8 mouse cellular contexts compared by ENCODE assay signal in the genomic region with DNA sequence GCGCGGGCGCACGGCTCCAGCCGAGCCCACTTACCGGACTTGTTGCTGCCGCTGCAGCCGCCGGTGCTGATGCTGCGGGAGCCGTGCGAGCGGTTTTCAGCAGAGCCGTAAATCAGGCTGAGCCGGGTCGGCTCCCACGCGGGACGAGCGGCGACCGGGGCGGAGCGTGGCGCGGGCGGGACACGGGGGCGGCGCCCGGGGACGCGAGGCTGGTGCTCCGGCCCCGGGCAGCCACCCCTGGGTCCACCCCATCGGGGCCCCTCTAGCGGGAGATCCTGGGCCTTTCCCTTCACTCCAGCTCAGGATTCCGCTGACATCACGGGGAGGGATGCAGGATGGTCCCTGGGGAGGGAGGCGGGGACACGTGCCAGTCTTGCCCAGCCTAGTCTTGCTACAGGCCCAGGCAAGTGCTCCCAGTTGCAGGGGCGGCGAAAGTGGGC. TPM values are rescaled to one million over a fixed set of nuclear protein-coding genes. Genes with fewer than 3 reads are reported as not detected.
DNase-seq lines count a peak whose midpoint lies in the region; ATAC-seq and TF ChIP-seq lines count a peak whose summit lies in the region.

Gene Zfp365 (minus strand): TSS at position 326 of the 440 bp plus-strand sequence.

- peaks cover 13% of the 10 kb centered on the region for H3K27me3 ChIP-seq in erythroblast, embryonic 14.5 days (ENCODE audit: control insufficient read depth)
- H3K27me3 ChIP-seq in embryonic facial prominence, embryonic 12.5 days, result 0 out of 2 replicates have a peak, but pooled peaks cover 2% of the 10 kb centered on the region
- peaks cover 16% of the 10 kb centered on the region for H3K27me3 ChIP-seq in limb, embryonic 10.5 days (ENCODE audit: low read depth, poor library complexity, severe bottlenecking)
- peaks cover 78% of the 10 kb centered on the region for H3K27me3 ChIP-seq in midbrain, embryonic 12.5 days
- peaks cover 17% of the 10 kb centered on the region; the same call in 1 of the 2 replicates for H3K27me3 ChIP-seq in small intestine, adult 2 months (ENCODE audit: control insufficient read depth, insufficient read depth, low read length)

- no peak for ATAC-seq in erythroblast, adult 5-6 weeks (replicated peaks; ENCODE audit: low FRiP score, poor library complexity, severe bottlenecking)
- peak; percentile 89 for ATAC-seq in embryonic facial prominence, embryonic 12.5 days (ENCODE audit: insufficient number of reproducible peaks, insufficient read depth, low FRiP score, low TSS enrichment)
- peak; percentile 92 for ATAC-seq in midbrain, embryonic 12.5 days (ENCODE audit: low FRiP score, low read depth)

- H3K27ac ChIP-seq in embryonic facial prominence, embryonic 12.5 days, result no peak within 1 kb of the TSS
- peak within 1 kb of the TSS; percentile 86 for H3K27ac ChIP-seq in limb, embryonic 10.5 days
- H3K27ac ChIP-seq in midbrain, embryonic 12.5 days (replicated peaks), result no peak within 1 kb of the TSS
- no peak within 1 kb of the TSS for H3K27ac ChIP-seq in small intestine, adult 2 months (ENCODE audit: insufficient read depth, low read depth, low read length)

- 0 out of 2 replicates have a peak, but pooled peaks cover 2% of the 10 kb centered on the region for H3K4me1 ChIP-seq in erythroblast, embryonic 14.5 days (ENCODE audit: control insufficient read depth)
- H3K4me1 ChIP-seq in embryonic facial prominence, embryonic 12.5 days, result peaks cover 4% of the 10 kb centered on the region
- H3K4me1 ChIP-seq in limb, embryonic 10.5 days, result peaks cover 15% of the 10 kb centered on the region
- peaks cover 9% of the 10 kb centered on the region for H3K4me1 ChIP-seq in midbrain, embryonic 12.5 days
- H3K4me1 ChIP-seq in small intestine, adult 2 months (ENCODE audit: control insufficient read depth, insufficient read depth, insufficient read length, low read length), result peaks cover 8% of the 10 kb centered on the region; the same call in 1 of the 2 replicates

- TF ChIP-seq POLR2A in small intestine, adult 2 months (IDR thresholded peaks at IDR 0.05; ENCODE audit: low read depth, low read length), result no peak

- DNase-seq in heart, adult 18-20 months, result peak; percentile 67 to 69
- DNase-seq in kidney, adult 11 months, result peak; percentile 8
- peak; percentile 75 for DNase-seq in limb, embryonic 10.5 days (ENCODE audit: low spot score)

- peak within 1 kb of the TSS; percentile 24 for H3K4me3 ChIP-seq in erythroblast, embryonic 14.5 days (replicated peaks)
- H3K4me3 ChIP-seq in embryonic facial prominence, embryonic 12.5 days, result peak within 1 kb of the TSS; percentile 79
- H3K4me3 ChIP-seq in limb, embryonic 10.5 days, result peak within 1 kb of the TSS; percentile 78
- peak within 1 kb of the TSS; percentile 63 for H3K4me3 ChIP-seq in midbrain, embryonic 12.5 days
- peak within 1 kb of the TSS; percentile 72 for H3K4me3 ChIP-seq in small intestine, adult 2 months (ENCODE audit: low read depth, low read length)

- peak within 1 kb of the TSS; percentile 96 for H3K4me2 ChIP-seq in embryonic facial prominence, embryonic 12.5 days (replicated peaks)
- peak within 1 kb of the TSS; percentile 79 for H3K4me2 ChIP-seq in midbrain, embryonic 12.5 days (replicated peaks)

- TF ChIP-seq CTCF in small intestine, adult 2 months (IDR thresholded peaks at IDR 0.05; ENCODE audit: extremely low read depth, insufficient read length, insufficient replicate concordance, low read depth, low read length), result no peak

- peak within 1 kb of the TSS; percentile 73 for H3K9ac ChIP-seq in embryonic facial prominence, embryonic 12.5 days
- peak within 1 kb of the TSS; percentile 70 for H3K9ac ChIP-seq in midbrain, embryonic 12.5 days (replicated peaks)

- WGBS in embryonic facial prominence, embryonic 12.5 days, result under 1% methylated on average over 41 of the region's 43 CpGs
- WGBS in limb, embryonic 10.5 days, result under 1% methylated on average over 36 of the region's 43 CpGs
- WGBS in midbrain, embryonic 12.5 days, result under 1% methylated on average over 35 of the region's 43 CpGs
- 2% methylated on average over 43 of the region's 43 CpGs for WGBS in small intestine, adult 2 months

- H3K36me3 ChIP-seq in erythroblast, embryonic 14.5 days (ENCODE audit: control insufficient read depth), result no peaks in the 10 kb centered on the region
- no peaks in the 10 kb centered on the region for H3K36me3 ChIP-seq in embryonic facial prominence, embryonic 12.5 days
- no peaks in the 10 kb centered on the region for H3K36me3 ChIP-seq in limb, embryonic 10.5 days
- no peaks in the 10 kb centered on the region for H3K36me3 ChIP-seq in midbrain, embryonic 12.5 days
- no peaks in the 10 kb centered on the region for H3K36me3 ChIP-seq in small intestine, adult 2 months (ENCODE audit: control insufficient read depth, insufficient read depth, low read length)

- no peaks in the 10 kb centered on the region for H3K9me3 ChIP-seq in erythroblast, embryonic 14.5 days (ENCODE audit: control insufficient read depth, low read length)
- H3K9me3 ChIP-seq in embryonic facial prominence, embryonic 12.5 days, result no peaks in the 10 kb centered on the region
- no peaks in the 10 kb centered on the region for H3K9me3 ChIP-seq in limb, embryonic 10.5 days (replicated peaks)
- no peaks in the 10 kb centered on the region for H3K9me3 ChIP-seq in midbrain, embryonic 12.5 days

RNA-seq across cellular contexts. Expression of gene Zfp365, which starts in this region (rescaled TPM):
- 0.03 TPM in 1 of 2 replicates, not detected in the other for polyA plus RNA-seq in erythroblast, embryonic 14.5 days (2012)
- total RNA-seq in erythroblast, adult 5-6 weeks (2015; ENCODE audit: low replicate concordance), result not detected in 2 replicates
- total RNA-seq in erythroblast, adult 5-6 weeks (2017; ENCODE audit: low replicate concordance), result not detected in 2 replicates
- 3.1 and 4.5 TPM in 2 replicates for polyA plus RNA-seq in embryonic facial prominence, embryonic 12.5 days (2016; fragmentation: Nextera tagmentation; extraction: Ambion mirVana)
- total RNA-seq in heart, adult 18-20 months (2021), result under 1 TPM; 0.23 to 0.37 TPM
- polyA plus RNA-seq in limb, embryonic 10.5 days (2016; fragmentation: Nextera tagmentation; extraction: Ambion mirVana), result 1.2 and 1.9 TPM in 2 replicates
- 2.8 and 3.0 TPM in 2 replicates for polyA plus RNA-seq in midbrain, embryonic 12.5 days (2016; fragmentation: Nextera tagmentation; extraction: Ambion mirVana)
- 0.06 and 0.09 TPM in 2 replicates for polyA plus RNA-seq in small intestine, adult 2 months (2012; rRNA removed)

Comparison
In these comparisons a context has a peak if more than half of its experiments do, and no peak if none do; other contexts are left out.
1. Peak in DNase-seq in heart, adult 18-20 months; RNA of the gene not detected or under 1 TPM.
2. H3K4me3 ChIP-seq: peak in every context shown above with its lines; median percentile 79 in embryonic facial prominence, embryonic 12.5 days; 78 in limb, embryonic 10.5 days; 72 in small intestine, adult 2 months; 63 in midbrain, embryonic 12.5 days; 24 in erythroblast, embryonic 14.5 days.
3. DNase-seq: peak in every context shown above with its lines; median percentile 75 in limb, embryonic 10.5 days; 68 in heart, adult 18-20 months; 8 in kidney, adult 11 months.